Comparison of ENCODE assay signal across 8 mouse cellular contexts in the genomic region with DNA sequence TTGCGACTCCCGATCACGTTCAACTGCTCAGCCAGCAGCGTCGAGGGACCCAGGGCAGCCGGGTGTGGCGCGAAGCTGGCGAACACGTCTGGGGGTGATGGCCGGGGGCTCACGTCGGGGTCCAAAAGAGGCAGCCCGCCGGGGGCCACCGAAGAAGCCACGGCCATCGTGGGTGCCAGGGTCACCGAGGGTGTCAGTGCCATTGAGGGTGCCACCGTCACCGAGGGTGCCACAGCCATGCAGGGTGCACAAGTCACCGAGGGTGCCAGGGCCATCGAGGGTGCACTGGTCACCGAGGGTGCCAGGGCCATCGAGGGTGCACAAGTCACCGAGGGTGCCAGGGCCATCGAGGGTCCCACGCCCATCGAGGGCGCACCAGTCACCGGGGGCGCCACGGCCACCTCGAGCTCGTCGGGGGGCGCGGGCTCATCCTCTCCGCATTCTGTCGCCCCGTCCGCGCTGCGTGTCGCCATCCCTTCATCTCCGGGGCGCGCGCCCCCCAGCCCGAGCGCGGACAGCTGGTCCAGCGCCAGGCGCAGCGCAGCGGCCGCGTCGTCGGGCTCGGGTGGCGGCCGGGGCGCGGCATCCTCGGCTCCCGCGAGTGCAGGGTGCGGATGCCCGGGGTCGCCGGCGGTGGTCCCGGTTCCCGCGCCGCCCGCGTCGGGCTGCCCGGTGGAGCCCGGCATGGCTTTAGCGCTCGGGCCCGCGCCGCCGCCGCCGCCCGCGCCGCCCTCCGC. TPM values are rescaled to one million over a fixed set of nuclear protein-coding genes. Genes with fewer than 3 reads are reported as not detected.
DNase-seq lines count a peak whose midpoint lies in the region; ATAC-seq and TF ChIP-seq lines count a peak whose summit lies in the region.

No protein-coding gene starts in this region.

- no peaks in the 10 kb centered on the region for H3K27me3 ChIP-seq in testis, adult 2 months (ENCODE audit: control insufficient read depth, insufficient read depth, low read length)
- no peaks in the 10 kb centered on the region for H3K27me3 ChIP-seq in hindbrain, embryonic 15.5 days
- no peaks in the 10 kb centered on the region for H3K27me3 ChIP-seq in midbrain, embryonic 11.5 days (ENCODE audit: control insufficient read depth, insufficient read depth, low read length)

- no peak for ATAC-seq in hindbrain, embryonic 15.5 days (ENCODE audit: low FRiP score, low read depth)
- 0 out of 2 replicates have a peak, but pooled peaks have one; percentile 0 for ATAC-seq in midbrain, embryonic 11.5 days (ENCODE audit: low FRiP score)

- no peaks in the 10 kb centered on the region; the same call in 1 of the 2 replicates for H3K36me3 ChIP-seq in testis, adult 2 months (ENCODE audit: control insufficient read depth, insufficient read depth, low read length)
- peaks cover 23% of the 10 kb centered on the region for H3K36me3 ChIP-seq in hindbrain, embryonic 15.5 days
- peaks cover 21% of the 10 kb centered on the region for H3K36me3 ChIP-seq in midbrain, embryonic 11.5 days (ENCODE audit: control insufficient read depth, insufficient read depth, low read length)

- under 1% methylated on average over 73 of the region's 94 CpGs for WGBS in hindbrain, embryonic 15.5 days
- under 1% methylated on average over 74 of the region's 94 CpGs for WGBS in midbrain, embryonic 11.5 days

- peak; percentile 48 to 61 for DNase-seq in cerebellum, postnatal 25 days
- DNase-seq in cerebellum, postnatal 4 days (ENCODE audit: low spot score in 2 of 2) = no peak
- no peak for DNase-seq in testis, postnatal 14 days (ENCODE audit: low spot score)
- peak; percentile 90 for DNase-seq in midbrain, embryonic 11.5 days (ENCODE audit: low spot score, missing footprints)
- no peak for DNase-seq in gastrocnemius, adult 8-10 months (ENCODE audit: low spot score in 2 of 2)
- no peak for DNase-seq in embryo, embryonic 9.5 days (ENCODE audit: extremely low spot score)

- H3K9me3 ChIP-seq in hindbrain, embryonic 15.5 days = no peaks in the 10 kb centered on the region
- H3K9me3 ChIP-seq in midbrain, embryonic 11.5 days (ENCODE audit: control insufficient read depth, low read length) = no peaks in the 10 kb centered on the region

- no peak; the same call in none of the 2 replicates for TF ChIP-seq POLR2A in testis, adult 2 months (IDR thresholded peaks at IDR 0.05; ENCODE audit: control insufficient read depth, low read depth, low read length)

- peak overlapping the region; percentile 98 for H3K9ac ChIP-seq in hindbrain, embryonic 15.5 days
- H3K9ac ChIP-seq in midbrain, embryonic 11.5 days (ENCODE audit: low read length) = peak overlapping the region; percentile 96

- peak overlapping the region; percentile 89 for H3K4me2 ChIP-seq in hindbrain, embryonic 15.5 days
- H3K4me2 ChIP-seq in midbrain, embryonic 11.5 days = peak overlapping the region; percentile 68

- H3K4me3 ChIP-seq in testis, adult 2 months (ENCODE audit: control insufficient read depth, low read depth, low read length) = peak overlapping the region; percentile 94
- H3K4me3 ChIP-seq in hindbrain, embryonic 15.5 days = peak overlapping the region; percentile 94
- peak overlapping the region; percentile 98 for H3K4me3 ChIP-seq in midbrain, embryonic 11.5 days (ENCODE audit: low read depth, low read length)

- TF ChIP-seq CTCF in testis, adult 2 months (IDR thresholded peaks at IDR 0.05; ENCODE audit: control insufficient read depth, insufficient read depth, insufficient replicate concordance, low read depth, low read length) = no peak

- H3K4me1 ChIP-seq in testis, adult 2 months (ENCODE audit: control insufficient read depth, insufficient read depth, low read length) = peaks cover 17% of the 10 kb centered on the region
- peaks cover 41% of the 10 kb centered on the region for H3K4me1 ChIP-seq in hindbrain, embryonic 15.5 days (replicated peaks)
- H3K4me1 ChIP-seq in midbrain, embryonic 11.5 days (ENCODE audit: control insufficient read depth, insufficient read depth, low read length) = peaks cover 29% of the 10 kb centered on the region

- H3K27ac ChIP-seq in testis, adult 2 months (ENCODE audit: control insufficient read depth, insufficient read depth, low read depth, low read length) = peak overlapping the region; percentile 86
- H3K27ac ChIP-seq in hindbrain, embryonic 15.5 days (replicated peaks) = peak overlapping the region; percentile 92
- H3K27ac ChIP-seq in midbrain, embryonic 11.5 days (ENCODE audit: low read depth, low read length) = peak overlapping the region; percentile 97

RNA-seq across cellular contexts. Expression of a gene that starts 0.6 kb away (rescaled TPM):
- 596 and 686 TPM in 2 replicates for polyA plus RNA-seq in testis, adult 2 months (2012; rRNA removed)
- polyA plus RNA-seq in hindbrain, embryonic 15.5 days (2015; fragmentation: Nextera tagmentation; extraction: Ambion mirVana) = 18.9 and 19.2 TPM in 2 replicates
- polyA plus RNA-seq in midbrain, embryonic 11.5 days (2014; fragmentation: Nextera tagmentation; extraction: Ambion mirVana) = 11.8 and 12.4 TPM in 2 replicates
- 1 to 10 TPM; 4.2 to 6.3 (median 4.7) TPM for total RNA-seq in gastrocnemius, adult 8-10 months (2022)

RNA-seq across cellular contexts. Expression of a gene that starts 12.4 kb away (rescaled TPM):
- 135 and 153 TPM in 2 replicates for polyA plus RNA-seq in testis, adult 2 months (2012; rRNA removed)
- 213 and 229 TPM in 2 replicates for polyA plus RNA-seq in hindbrain, embryonic 15.5 days (2015; fragmentation: Nextera tagmentation; extraction: Ambion mirVana)
- 222 and 252 TPM in 2 replicates for polyA plus RNA-seq in midbrain, embryonic 11.5 days (2014; fragmentation: Nextera tagmentation; extraction: Ambion mirVana)
- total RNA-seq in gastrocnemius, adult 8-10 months (2022) = 100 to 1,000 TPM; 120 to 138 (median 131) TPM

RNA-seq across cellular contexts. Expression of a gene that starts 19.7 kb away (rescaled TPM):
- polyA plus RNA-seq in testis, adult 2 months (2012; rRNA removed) = 446 and 549 TPM in 2 replicates
- 711 and 737 TPM in 2 replicates for polyA plus RNA-seq in hindbrain, embryonic 15.5 days (2015; fragmentation: Nextera tagmentation; extraction: Ambion mirVana)
- 404 and 476 TPM in 2 replicates for polyA plus RNA-seq in midbrain, embryonic 11.5 days (2014; fragmentation: Nextera tagmentation; extraction: Ambion mirVana)
- 100 to 1,000 TPM; 691 to 868 (median 797) TPM for total RNA-seq in gastrocnemius, adult 8-10 months (2022)

RNA-seq across cellular contexts. Expression of a gene that starts 30.6 kb away (rescaled TPM):
- polyA plus RNA-seq in testis, adult 2 months (2012; rRNA removed) = 1.3 and 1.7 TPM in 2 replicates
- polyA plus RNA-seq in hindbrain, embryonic 15.5 days (2015; fragmentation: Nextera tagmentation; extraction: Ambion mirVana) = 6.1 and 6.4 TPM in 2 replicates
- polyA plus RNA-seq in midbrain, embryonic 11.5 days (2014; fragmentation: Nextera tagmentation; extraction: Ambion mirVana) = 0.05 and 0.22 TPM in 2 replicates
- under 1 TPM in 2 of 4 experiments, not detected in 2; 0.27 to 0.36 TPM for total RNA-seq in gastrocnemius, adult 8-10 months (2022)

RNA-seq across cellular contexts. Expression of a gene that starts 38.7 kb away (rescaled TPM):
- polyA plus RNA-seq in testis, adult 2 months (2012; rRNA removed) = 3.3 and 4.1 TPM in 2 replicates
- polyA plus RNA-seq in hindbrain, embryonic 15.5 days (2015; fragmentation: Nextera tagmentation; extraction: Ambion mirVana) = 0.76 and 1.2 TPM in 2 replicates
- polyA plus RNA-seq in midbrain, embryonic 11.5 days (2014; fragmentation: Nextera tagmentation; extraction: Ambion mirVana) = 0.11 and 0.31 TPM in 2 replicates
- 10 to 100 TPM; 22.6 to 30.4 (median 26.9) TPM for total RNA-seq in gastrocnemius, adult 8-10 months (2022)

Comparison
In these comparisons a context has a peak if more than half of its experiments do, and no peak if none do; other contexts are left out.
1. DNase-seq: peak in cerebellum, postnatal 25 days (2 of 2) and midbrain, embryonic 11.5 days (single experiment); none in cerebellum, postnatal 4 days (0 of 2), testis, postnatal 14 days (single experiment), gastrocnemius, adult 8-10 months (0 of 2) and embryo, embryonic 9.5 days (single experiment).
2. RNA of a gene that starts 0.6 kb away (polyA plus RNA-seq): 596 to 686 TPM in testis, adult 2 months; 18.9 to 19.2 TPM in hindbrain, embryonic 15.5 days and 11.8 to 12.4 TPM in midbrain, embryonic 11.5 days; every median in the first group is over 10 times any median in the second.
3. Peak in every context shown above with its lines, with median percentiles within 50 percentile points of each other: H3K27ac ChIP-seq and H3K4me3 ChIP-seq.